Mouse (Mus musculus) gastrocnemius, adult 8-10 months (tissue): ENCODE data around the gene Tle6. TPM values are rescaled to one million over a fixed set of nuclear protein-coding genes. Genes with fewer than 3 reads are reported as not detected.
A peak's percentile ranks its signal among the peaks of the same experiment; 100 is the strongest.

Experiments
- DNase-seq, 2 experiments: peaks; one replicate each; pipeline ENCODE4 v3.0.0; 2022; ENCODE audit warnings: low spot score in 2 of 2
- total RNA-seq, 4 experiments: library from RNA; stranded (reverse); gene quantifications; 2 replicates each; pipeline ENCODE4 v1.2.4; 2022

The Tle6 gene
- total RNA-seq, 4 experiments from 2014 or later: 4.1 to 6.9 (median 5.3) TPM

- DNase-seq: peak in 1 of 2 experiments; percentile 62
Observed at GRCm38 (mm10) chr10:81564734-81565133, 36.1 kb downstream of the Tle6 start.

- peak in 1 of 2 experiments; percentile 56 for DNase-seq
Observed at GRCm38 (mm10) chr10:81564216-81564615, 36.7 kb downstream of the Tle6 start.

GRCm38 (mm10) chr10:81563481-81563880, 37.4 kb downstream of the Tle6 start:
- DNase-seq: no peak

GRCm38 (mm10) chr10:81562411-81562810, 38.5 kb downstream of the Tle6 start:
- DNase-seq: no peak

- DNase-seq: no peak
Observed at GRCm38 (mm10) chr10:81560719-81561459, 40.0 kb downstream of the Tle6 start.

- peak in 1 of 2 experiments; percentile 40 for DNase-seq
Observed at GRCm38 (mm10) chr10:81559627-81560539, 41.0 kb downstream of the Tle6 start.

- peak; percentile 74 to 77 for DNase-seq
Observed at GRCm38 (mm10) chr10:81559163-81559626, 41.7 kb downstream of the Tle6 start, which contains the start of gene Aes. Gene Aes (plus strand): TSS chr10:81559488.

GRCm38 (mm10) chr10:81557491-81557890, 43.4 kb downstream of the Tle6 start:
- no peak for DNase-seq

GRCm38 (mm10) chr10:81556282-81556681, 44.6 kb downstream of the Tle6 start:
- DNase-seq: no peak

GRCm38 (mm10) chr10:81553807-81554755, 46.8 kb downstream of the Tle6 start:
- no peak for DNase-seq

- no peak for DNase-seq
Observed at GRCm38 (mm10) chr10:81553232-81553631, 47.6 kb downstream of the Tle6 start.

- peak; percentile 70 to 78 for DNase-seq
Observed at GRCm38 (mm10) chr10:81551597-81552102, 49.2 kb downstream of the Tle6 start.

- DNase-seq: no peak
Observed at GRCm38 (mm10) chr10:81550257-81550656, 50.6 kb downstream of the Tle6 start.

- DNase-seq: no peak
Observed at GRCm38 (mm10) chr10:81548944-81549343, 51.9 kb downstream of the Tle6 start.

GRCm38 (mm10) chr10:81546788-81547571, 53.9 kb downstream of the Tle6 start:
- DNase-seq: no peak

- DNase-seq: no peak
Observed at GRCm38 (mm10) chr10:81546332-81546731, 54.5 kb downstream of the Tle6 start.

- DNase-seq: peak; percentile 99
Observed at GRCm38 (mm10) chr10:81545161-81545747, 55.6 kb downstream of the Tle6 start, which contains the start of gene Gna11. Gene Gna11 (minus strand): TSS chr10:81545190.

GRCm38 (mm10) chr10:81544296-81545160, 56.3 kb downstream of the Tle6 start:
- DNase-seq: no peak
